Mouse (Mus musculus): Measurements from ENCODE around the gene Ttyh1.

Ttyh1 gene

GRCm38 (mm10) chr7:4122783-4123182 is 3.6 kb downstream of the Ttyh1 start:
- in situ Hi-C loops (cut with MboI, MseI) = no loop called here

DNA sequence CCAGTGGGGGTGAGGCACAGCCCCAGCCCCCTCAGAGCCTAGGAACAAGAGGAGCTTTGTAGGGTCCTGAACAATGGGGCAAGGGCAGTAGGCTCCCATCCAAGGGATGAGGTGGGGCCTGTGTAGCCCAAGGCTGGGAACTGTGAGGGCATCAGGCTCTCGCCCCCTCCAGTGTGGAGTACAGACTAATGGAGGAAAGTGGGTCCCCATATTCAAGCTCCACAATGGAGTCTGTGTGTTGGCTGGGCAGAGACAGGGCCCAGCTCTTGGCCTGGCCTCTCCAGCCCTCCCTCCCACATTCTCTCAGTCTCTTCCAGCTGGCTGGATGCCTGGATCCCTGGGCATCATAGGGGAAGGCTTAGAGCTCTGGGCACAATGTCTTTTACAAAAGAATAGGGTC is 4.5 kb downstream of the Ttyh1 start:
- in situ Hi-C loops (cut with MboI, MseI) = no loop called here

GRCm38 (mm10) chr7:4124315-4124759 is 5.1 kb downstream of the Ttyh1 start:
- in situ Hi-C loops (cut with MboI, MseI) = no loop called here

DNA sequence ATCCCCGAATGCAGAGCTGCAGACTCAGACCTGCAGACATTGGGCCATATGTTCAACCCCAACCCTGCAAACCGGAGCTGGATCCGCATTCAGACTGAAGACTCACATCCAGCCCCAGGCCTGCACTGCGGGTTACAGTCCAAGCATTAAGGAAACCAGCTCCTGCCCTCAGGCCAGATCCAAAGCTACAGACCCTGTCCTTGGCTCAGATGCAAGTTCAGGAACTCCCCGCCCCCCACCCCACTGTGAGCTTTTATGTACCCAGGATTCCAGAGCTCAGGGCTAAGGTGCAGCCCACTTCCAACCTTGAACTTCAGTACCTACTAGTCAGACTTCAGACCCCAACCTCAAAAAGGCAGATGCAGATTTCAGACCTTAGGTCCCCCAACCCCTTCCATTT is 5.6 kb downstream of the Ttyh1 start:
- in situ Hi-C loops (cut with MboI, MseI) = loop anchor here (5.0 to 25.0 kb wide), 4 partner anchors 98 to 937 kb away; partner anchors contain the start of genes Ndufa3, Oscar, U2af2 and Zfp580

- in situ Hi-C loops (cut with MboI, MseI) = loop anchor here (5.0 to 25.0 kb wide), 4 partner anchors 98 to 937 kb away; partner anchors contain the start of genes Ndufa3, Oscar, U2af2 and Zfp580
These were observed 6.1 kb downstream of the Ttyh1 start for GRCm38 (mm10) chr7:4125306-4125705.

- in situ Hi-C loops (cut with MboI, MseI) = loop anchor here (5.0 to 25.0 kb wide), 4 partner anchors 100 to 935 kb away; partner anchors contain the start of genes Ndufa3, Oscar, U2af2 and Zfp580
These were observed 8.0 kb downstream of the Ttyh1 start for GRCm38 (mm10) chr7:4126992-4127785.

- in situ Hi-C loops (cut with MboI, MseI) = loop anchor here (5.0 to 25.0 kb wide), 4 partner anchors 101 to 934 kb away; partner anchors contain the start of genes Ndufa3, Oscar, U2af2 and Zfp580
These were observed 8.7 kb downstream of the Ttyh1 start for GRCm38 (mm10) chr7:4127894-4128293.

GRCm38 (mm10) chr7:4128860-4129259 is 9.7 kb downstream of the Ttyh1 start:
- in situ Hi-C loops (cut with MboI, MseI) = loop anchor here (5.0 to 25.0 kb wide), 4 partner anchors 102 to 933 kb away; partner anchors contain the start of genes Ndufa3, Oscar, U2af2 and Zfp580

GRCm38 (mm10) chr7:4130686-4131452 is 11.7 kb downstream of the Ttyh1 start:
- in situ Hi-C loops (cut with MboI, MseI) = loop anchor here (25.0 kb wide), 2 partner anchors 519 to 931 kb away; partner anchors contain the start of genes Ndufa3, Oscar, U2af2 and Zfp580

GRCm38 (mm10) chr7:4131964-4132363 is 12.8 kb downstream of the Ttyh1 start:
- in situ Hi-C loops (cut with MboI, MseI) = loop anchor here (25.0 kb wide), 2 partner anchors 520 to 930 kb away; partner anchors contain the start of genes Ndufa3, Oscar, U2af2 and Zfp580

- in situ Hi-C loops (cut with MboI, MseI) = loop anchor here (25.0 kb wide), 2 partner anchors 520 to 930 kb away; partner anchors contain the start of genes Ndufa3, Oscar, U2af2 and Zfp580
These were observed 13.4 kb downstream of the Ttyh1 start for GRCm38 (mm10) chr7:4132581-4132980.

- in situ Hi-C loops (cut with MboI, MseI) = loop anchor here (25.0 kb wide), 2 partner anchors 521 to 929 kb away; partner anchors contain the start of genes Ndufa3, Oscar, U2af2 and Zfp580
These were observed 13.8 kb downstream of the Ttyh1 start for GRCm38 (mm10) chr7:4132998-4133397.

DNA sequence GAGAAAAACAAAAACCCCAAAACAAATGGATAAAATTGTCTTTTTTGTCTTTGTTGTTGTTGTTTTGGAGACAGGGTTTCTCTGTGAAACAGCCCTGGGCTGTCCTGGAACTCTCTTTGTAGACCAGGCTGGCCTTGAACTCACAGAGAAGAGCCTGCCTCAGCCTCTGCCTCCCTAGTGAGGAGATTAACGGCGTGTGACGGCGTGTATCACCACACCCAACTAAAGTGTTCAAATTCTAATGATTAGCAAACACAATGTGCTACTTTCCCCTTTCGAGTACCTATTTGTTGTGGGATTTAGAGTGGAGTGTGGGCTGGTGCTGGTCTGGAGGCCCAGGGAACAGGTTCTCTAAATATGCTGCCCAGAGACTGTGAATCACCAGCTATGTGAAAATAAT is 15.7 kb downstream of the Ttyh1 start:
- in situ Hi-C loops (cut with MboI, MseI) = loop anchor here (25.0 kb wide), 2 partner anchors 523 to 927 kb away; partner anchors contain the start of genes Ndufa3, Oscar, U2af2 and Zfp580

DNA sequence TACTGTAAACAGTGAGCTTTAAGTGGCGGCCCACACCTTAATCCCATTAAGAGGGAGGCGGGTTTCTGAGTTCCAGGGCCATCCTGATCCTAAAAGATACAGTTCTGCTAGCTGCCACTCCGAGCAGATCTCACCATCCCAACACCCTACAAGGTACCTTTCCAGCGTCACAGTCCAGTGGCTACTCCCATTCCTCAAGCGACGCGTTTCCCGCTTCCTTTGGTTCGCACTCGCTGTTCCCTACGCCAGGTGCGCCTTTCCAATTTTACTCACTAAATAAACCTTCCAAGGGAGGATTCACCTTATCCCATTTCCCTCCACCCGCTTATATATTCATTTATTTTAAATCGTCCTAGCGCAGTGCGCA is 17.2 kb downstream of the Ttyh1 start:
- in situ Hi-C loops (cut with MboI, MseI) = loop anchor here (25.0 kb wide), 2 partner anchors 524 to 926 kb away; partner anchors contain the start of genes Ndufa3, Oscar, U2af2 and Zfp580

DNA sequence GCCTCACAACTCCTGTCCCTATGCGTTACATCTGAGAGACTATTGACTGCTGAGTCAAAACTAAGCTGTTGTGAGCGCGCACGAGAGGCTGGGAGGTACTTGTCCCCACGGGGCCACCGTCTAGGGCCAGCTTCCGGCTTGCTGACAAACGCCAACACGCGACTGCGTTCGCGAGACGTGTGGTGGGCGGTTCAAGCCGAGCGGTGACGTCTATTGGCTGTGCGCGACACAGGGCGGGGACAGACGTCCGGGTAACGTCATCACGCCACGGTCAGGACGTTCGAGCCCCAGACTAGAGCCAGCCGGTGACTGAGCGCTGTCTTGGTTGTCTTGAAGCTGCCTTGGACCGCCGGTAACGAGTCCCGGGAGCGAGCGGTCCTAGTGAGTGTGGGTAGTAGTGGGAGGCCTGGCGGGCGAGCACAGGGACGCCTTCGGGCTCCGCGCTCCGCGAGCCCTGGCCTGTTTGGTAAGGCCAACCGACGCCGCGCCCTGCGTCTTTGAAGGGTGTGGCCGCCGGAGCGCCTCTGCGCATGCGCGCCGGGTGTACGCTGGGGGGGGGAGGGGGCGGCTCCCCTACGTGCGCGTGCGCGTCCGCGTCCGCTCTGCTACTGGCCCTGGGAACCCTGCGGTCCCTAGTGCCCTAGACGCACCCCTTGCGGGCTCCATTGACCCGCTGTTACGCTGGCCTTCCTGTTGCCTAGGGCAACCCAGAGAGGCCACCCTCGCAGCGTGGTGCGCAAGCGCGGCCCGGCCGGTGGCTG is 17.7 kb downstream of the Ttyh1 start, which contains the start of gene Leng8:
TSS of gene Leng8 (plus strand) at position 269 of the 761 bp plus-strand sequence.
- in situ Hi-C loops (cut with MboI, MseI) = loop anchor here (25.0 kb wide), 2 partner anchors 525 to 925 kb away; partner anchors contain the start of genes Ndufa3, Oscar, U2af2 and Zfp580

DNA sequence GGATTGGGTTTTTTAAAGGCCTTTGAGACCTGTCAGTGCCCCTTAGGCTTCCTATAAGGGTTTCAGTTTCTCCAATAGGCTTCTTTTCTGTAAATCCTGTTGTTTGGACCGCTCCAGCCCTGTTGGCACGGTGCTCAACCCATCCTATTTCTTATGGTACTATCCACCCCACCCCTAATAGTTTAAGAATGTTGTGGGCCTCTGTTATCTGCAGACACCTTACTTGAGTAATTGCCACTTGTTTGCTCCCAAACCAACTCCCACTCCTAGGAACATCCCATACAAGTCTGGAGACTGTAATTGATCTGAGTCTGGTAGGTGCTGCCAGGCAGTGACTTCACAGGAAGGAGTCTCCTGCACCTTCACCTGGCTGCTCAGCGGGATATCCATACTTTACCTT is 18.5 kb downstream of the Ttyh1 start:
- in situ Hi-C loops (cut with MboI, MseI) = loop anchor here (25.0 kb wide), 2 partner anchors 525 to 925 kb away; partner anchors contain the start of genes Ndufa3, Oscar, U2af2 and Zfp580

DNA sequence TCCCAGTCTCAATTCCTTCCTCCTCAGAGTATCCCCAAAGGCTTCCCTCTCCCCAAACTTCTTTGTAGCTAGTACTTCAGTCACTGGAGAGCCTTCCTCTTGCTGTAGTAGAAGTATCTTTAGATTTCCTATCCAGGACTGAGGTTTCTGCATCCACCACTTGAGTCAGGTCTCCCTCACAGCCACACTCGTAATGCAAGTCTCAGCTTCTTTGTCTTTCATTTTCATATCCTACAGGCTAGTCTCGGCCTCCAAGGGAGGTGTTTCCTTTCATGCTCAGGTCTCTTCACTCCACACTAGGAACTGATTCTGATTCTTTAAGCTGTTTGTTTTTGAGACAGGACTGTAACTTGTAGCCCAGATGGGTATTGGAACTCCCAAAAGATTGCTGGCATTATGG is 19.0 kb downstream of the Ttyh1 start:
- in situ Hi-C loops (cut with MboI, MseI) = loop anchor here (25.0 kb wide), 2 partner anchors 526 to 924 kb away; partner anchors contain the start of genes Ndufa3, Oscar, U2af2 and Zfp580

DNA sequence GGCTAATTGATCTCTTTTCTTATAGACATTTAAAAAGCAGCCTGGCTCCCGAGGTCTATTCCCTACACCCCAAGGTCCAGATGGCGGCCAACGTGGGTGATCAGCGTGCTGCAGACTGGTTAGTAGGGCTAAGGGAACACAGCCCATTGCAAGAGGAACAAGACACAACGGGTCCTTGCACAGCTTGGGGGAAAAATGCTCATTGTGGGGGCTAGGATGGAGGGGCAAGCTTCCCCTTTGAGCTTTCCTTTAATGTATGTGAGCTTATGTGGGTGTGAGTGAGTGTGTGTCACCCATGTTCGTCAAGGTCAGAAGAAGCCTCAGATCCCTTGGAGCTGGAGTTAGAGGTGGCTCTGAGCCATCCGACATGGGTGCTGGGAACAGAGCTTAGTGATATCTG is 19.5 kb downstream of the Ttyh1 start:
- in situ Hi-C loops (cut with MboI, MseI) = loop anchor here (25.0 kb wide), 2 partner anchors 526 to 924 kb away; partner anchors contain the start of genes Ndufa3, Oscar, U2af2 and Zfp580

- in situ Hi-C loops (cut with MboI, MseI) = loop anchor here (25.0 kb wide), 2 partner anchors 527 to 923 kb away; partner anchors contain the start of genes Ndufa3, Oscar, U2af2 and Zfp580
These were observed 20.2 kb downstream of the Ttyh1 start for GRCm38 (mm10) chr7:4139391-4139790.
